Comparison of ENCODE assay signal across 7 mouse cellular contexts in the genomic region with DNA sequence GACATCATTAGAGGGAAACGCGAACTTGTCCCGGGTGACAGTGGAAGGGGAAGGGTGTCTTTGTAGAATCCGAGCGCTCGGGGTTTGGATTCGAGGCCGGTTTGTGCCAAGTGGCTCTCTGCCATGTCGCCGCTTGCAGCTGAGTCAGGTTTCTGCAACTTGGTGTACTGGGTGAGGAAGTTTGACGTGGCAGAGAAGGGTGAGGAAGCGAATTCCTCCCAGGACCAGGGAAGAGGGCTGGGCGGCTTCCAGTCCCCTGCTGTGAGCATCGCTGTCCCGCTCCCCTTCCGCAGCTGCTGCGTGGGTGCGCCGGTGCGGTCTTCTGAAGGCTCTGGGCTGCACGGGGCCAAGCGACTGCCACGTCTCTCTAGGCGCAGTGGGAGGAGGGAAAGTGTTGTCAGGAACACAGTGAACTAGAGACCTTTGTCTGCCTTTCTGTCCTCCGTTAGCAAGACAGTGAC. TPM values are rescaled to one million over a fixed set of nuclear protein-coding genes. Genes with fewer than 3 reads are reported as not detected.
DNase-seq lines count a peak whose midpoint lies in the region; ATAC-seq and TF ChIP-seq lines count a peak whose summit lies in the region.

No protein-coding gene starts in this region.

- H3K27me3 ChIP-seq in hindbrain, postnatal 0 days (ENCODE audit: insufficient read depth, low read length), result 0 out of 2 replicates have a peak, but pooled peaks cover 5% of the 10 kb centered on the region

- intact Hi-C loops in left cerebral cortex, adult 2 months (cut with DNase I), result loop anchor here (1.0 to 5.0 kb wide), 2 partner anchors 31 to 50 kb away; no protein-coding TSS in a partner anchor

- 1% methylated on average over 25 of the region's 25 CpGs for WGBS in hindbrain, postnatal 0 days

- ATAC-seq in hindbrain, postnatal 0 days, result peak; percentile 50

- H3K9ac ChIP-seq in hindbrain, postnatal 0 days (replicated peaks; ENCODE audit: low read length), result peak overlapping the region; percentile 56

- peak overlapping the region; percentile 66; the same call in 1 of the 2 replicates for H3K27ac ChIP-seq in hindbrain, postnatal 0 days
- peak overlapping the region; percentile 73 for H3K27ac ChIP-seq in left cerebral cortex, adult 2 months

- H3K9me3 ChIP-seq in hindbrain, postnatal 0 days (ENCODE audit: low read length), result no peaks in the 10 kb centered on the region

- H3K36me3 ChIP-seq in hindbrain, postnatal 0 days (ENCODE audit: insufficient read depth, low read length), result peaks cover 4% of the 10 kb centered on the region; the same call in 1 of the 2 replicates

- H3K4me3 ChIP-seq in hindbrain, postnatal 0 days (ENCODE audit: low read length), result peak overlapping the region; percentile 73
- H3K4me3 ChIP-seq in left cerebral cortex, adult 2 months, result peak overlapping the region; percentile 57

- TF ChIP-seq CTCF in hindbrain, postnatal 0 days (IDR thresholded peaks at IDR 0.05; ENCODE audit: low read depth), result no peak
- no peak for TF ChIP-seq CTCF in left cerebral cortex, adult 2 months (IDR thresholded peaks at IDR 0.05)

- peak; percentile 73 for DNase-seq in adipocyte (ENCODE audit: low spot score)
- DNase-seq in embryo, embryonic 10 days (ENCODE audit: low spot score), result peak; percentile 55
- peak; percentile 72 for DNase-seq in gastrocnemius, postnatal 10 days
- peak; percentile 55 for DNase-seq in hindbrain, postnatal 0 days (ENCODE audit: low spot score)
- peak; percentile 52 to 62 for DNase-seq in left cerebral cortex, adult 2 months (ENCODE audit: extremely low spot score in 1 of 2, low spot score in 2 of 2)
- peak; percentile 73 for DNase-seq in lung, postnatal 4 days
- peak; percentile 41 for DNase-seq in right cerebral cortex, postnatal 14 days

- H3K4me1 ChIP-seq in hindbrain, postnatal 0 days (ENCODE audit: insufficient read depth, low read length), result no peaks in the 10 kb centered on the region

- peak overlapping the region; percentile 85 for H3K4me2 ChIP-seq in hindbrain, postnatal 0 days (ENCODE audit: low read depth, low read length)

RNA-seq across cellular contexts. Expression of a gene that starts 0.5 kb away (rescaled TPM):
- 10 to 100 TPM; 32.2 to 41.4 TPM for total RNA-seq in gastrocnemius, postnatal 10 days (2021)
- total RNA-seq in hindbrain, postnatal 0 days (2014; rRNA removed), result 20.3 and 28.9 TPM in 2 replicates
- polyA plus RNA-seq in hindbrain, postnatal 0 days (2015; fragmentation: Nextera tagmentation; extraction: Ambion mirVana), result 11.9 and 14.8 TPM in 2 replicates
- total RNA-seq in left cerebral cortex, adult 2 months (2021), result 10 to 100 TPM; 12.6 to 17.0 TPM

RNA-seq across cellular contexts. Expression of a gene that starts 31.8 kb away (rescaled TPM):
- 100 to 1,000 TPM; 154 to 156 TPM for total RNA-seq in gastrocnemius, postnatal 10 days (2021)
- total RNA-seq in hindbrain, postnatal 0 days (2014; rRNA removed), result 0.79 and 1.2 TPM in 2 replicates
- polyA plus RNA-seq in hindbrain, postnatal 0 days (2015; fragmentation: Nextera tagmentation; extraction: Ambion mirVana), result 0.77 and 1.2 TPM in 2 replicates
- total RNA-seq in left cerebral cortex, adult 2 months (2021), result 1 to 10 TPM; 2.7 to 3.0 TPM

Comparison
In these comparisons a context has a peak if more than half of its experiments do, and no peak if none do; other contexts are left out.
1. Peak in every context shown above with its lines: DNase-seq, ATAC-seq, H3K4me3 ChIP-seq and H3K27ac ChIP-seq.
2. RNA of a gene that starts 31.8 kb away (total RNA-seq): 154 to 156 TPM in gastrocnemius, postnatal 10 days; 2.7 to 3.0 TPM in left cerebral cortex, adult 2 months and 0.79 to 1.2 TPM in hindbrain, postnatal 0 days; every median in the first group is over 10 times any median in the second.